Comparison of ENCODE assay signal across 18 mouse cellular contexts in genomic region chr12:86179266-86179665, GRCm38 (mm10).
DNase-seq lines count a peak whose midpoint lies in the region; ATAC-seq and TF ChIP-seq lines count a peak whose summit lies in the region.
"Had no signal": no experiment of that assay in that cellular context is flagged by ENCODE, and none has a peak within 500 bp of the region (broad histone marks: within the 10 kb centered on the region; RNA-seq: fewer than 3 reads in every experiment).

No protein-coding gene starts in this region.

- H3K36me3 ChIP-seq in forebrain, embryonic 12.5 days (replicated peaks) = no peaks in the 10 kb centered on the region
- no peaks in the 10 kb centered on the region for H3K36me3 ChIP-seq in forebrain, embryonic 10.5 days (replicated peaks)
- H3K36me3 ChIP-seq in limb, embryonic 14.5 days (ENCODE audit: control insufficient read depth, insufficient read depth, low read length) = no peaks in the 10 kb centered on the region
- no peaks in the 10 kb centered on the region for H3K36me3 ChIP-seq in limb, embryonic 10.5 days
- no peaks in the 10 kb centered on the region for H3K36me3 ChIP-seq in midbrain, embryonic 13.5 days
- H3K36me3 ChIP-seq: limb, embryonic 13.5 days; midbrain, embryonic 12.5 days; neural tube, embryonic 13.5 days had no signal

- no peak for DNase-seq in forebrain, embryonic 10.5 days (ENCODE audit: extremely low spot score, low spot score)
- peak; percentile 37 for DNase-seq in limb, embryonic 14.5 days (ENCODE audit: low spot score)
- DNase-seq in limb, embryonic 10.5 days (ENCODE audit: low spot score) = no peak
- DNase-seq in brain, adult 2 months (ENCODE audit: low read depth, low spot score) = peak; percentile 63
- no peak for DNase-seq in adipocyte (ENCODE audit: low spot score)
- DNase-seq in ovary, postnatal 14 days (ENCODE audit: low spot score) = no peak
- DNase-seq: adrenal gland, adult 2 months; embryo, embryonic 11 days; heart, postnatal 36 days; kidney, postnatal 25 days; lung, postnatal 36 days had no signal

- peaks cover 26% of the 10 kb centered on the region for H3K27me3 ChIP-seq in forebrain, embryonic 12.5 days
- peaks cover 25% of the 10 kb centered on the region for H3K27me3 ChIP-seq in forebrain, embryonic 10.5 days (ENCODE audit: poor library complexity, severe bottlenecking)
- H3K27me3 ChIP-seq in limb, embryonic 14.5 days (ENCODE audit: control insufficient read depth, insufficient read depth, low read length) = no peaks in the 10 kb centered on the region
- H3K27me3 ChIP-seq in limb, embryonic 10.5 days (ENCODE audit: low read depth, poor library complexity, severe bottlenecking) = 0 out of 2 replicates have a peak, but pooled peaks cover 1% of the 10 kb centered on the region
- peaks cover 6% of the 10 kb centered on the region; the same call in 1 of the 2 replicates for H3K27me3 ChIP-seq in midbrain, embryonic 13.5 days
- H3K27me3 ChIP-seq: limb, embryonic 13.5 days had no signal

- no peak overlapping the region for H3K4me2 ChIP-seq in forebrain, embryonic 12.5 days
- no peak overlapping the region for H3K4me2 ChIP-seq in limb, embryonic 14.5 days (replicated peaks; ENCODE audit: low read depth, low read length, severe bottlenecking)
- no peak overlapping the region for H3K4me2 ChIP-seq in midbrain, embryonic 13.5 days (replicated peaks)
- H3K4me2 ChIP-seq: heart, embryonic 11.5 days; limb, embryonic 13.5 days; midbrain, embryonic 12.5 days; neural tube, embryonic 13.5 days had no signal

- no peak overlapping the region for H3K9ac ChIP-seq in forebrain, embryonic 12.5 days
- H3K9ac ChIP-seq in limb, embryonic 14.5 days (ENCODE audit: low read depth, low read length, severe bottlenecking) = no peak overlapping the region
- no peak overlapping the region for H3K9ac ChIP-seq in midbrain, embryonic 13.5 days (replicated peaks)
- H3K9ac ChIP-seq: limb, embryonic 13.5 days; midbrain, embryonic 12.5 days; neural tube, embryonic 13.5 days had no signal

- peaks cover 52% of the 10 kb centered on the region for H3K4me1 ChIP-seq in forebrain, embryonic 12.5 days
- peaks cover 57% of the 10 kb centered on the region for H3K4me1 ChIP-seq in forebrain, embryonic 10.5 days
- H3K4me1 ChIP-seq in limb, embryonic 14.5 days (ENCODE audit: control insufficient read depth, insufficient read depth, low read length) = peaks cover 12% of the 10 kb centered on the region
- H3K4me1 ChIP-seq in limb, embryonic 10.5 days = peaks cover 52% of the 10 kb centered on the region
- peaks cover 53% of the 10 kb centered on the region for H3K4me1 ChIP-seq in midbrain, embryonic 13.5 days (replicated peaks)

- 0 out of 2 replicates have a peak overlapping the region, but pooled peaks have one; percentile 19 for H3K27ac ChIP-seq in forebrain, embryonic 12.5 days
- H3K27ac ChIP-seq in forebrain, embryonic 10.5 days = no peak overlapping the region
- H3K27ac ChIP-seq in limb, embryonic 14.5 days (replicated peaks; ENCODE audit: low read depth, low read length) = no peak overlapping the region
- H3K27ac ChIP-seq in limb, embryonic 10.5 days = no peak overlapping the region
- H3K27ac ChIP-seq in midbrain, embryonic 13.5 days = 0 out of 2 replicates have a peak overlapping the region, but pooled peaks have one; percentile 22
- H3K27ac ChIP-seq: limb, embryonic 13.5 days; midbrain, embryonic 12.5 days; neural tube, embryonic 13.5 days had no signal

- TF ChIP-seq POLR2A in limb, embryonic 14.5 days (IDR thresholded peaks at IDR 0.05; ENCODE audit: borderline replicate concordance, extremely low read depth, insufficient read depth, insufficient read length) = no peak

- ATAC-seq in forebrain, embryonic 12.5 days (ENCODE audit: low FRiP score) = no peak
- ATAC-seq in limb, embryonic 14.5 days (ENCODE audit: low FRiP score, low read depth) = no peak
- ATAC-seq in midbrain, embryonic 13.5 days = no peak
- ATAC-seq: intestine, postnatal 0 days had no signal

- H3K9me3 ChIP-seq in forebrain, embryonic 12.5 days = no peaks in the 10 kb centered on the region
- no peaks in the 10 kb centered on the region for H3K9me3 ChIP-seq in forebrain, embryonic 10.5 days
- H3K9me3 ChIP-seq in limb, embryonic 14.5 days (ENCODE audit: control insufficient read depth, low read length) = no peaks in the 10 kb centered on the region
- H3K9me3 ChIP-seq in limb, embryonic 10.5 days (replicated peaks) = no peaks in the 10 kb centered on the region
- H3K9me3 ChIP-seq in midbrain, embryonic 13.5 days = no peaks in the 10 kb centered on the region
- H3K9me3 ChIP-seq: limb, embryonic 13.5 days; midbrain, embryonic 12.5 days; neural tube, embryonic 13.5 days had no signal

- WGBS in forebrain, embryonic 12.5 days = 70% methylated on average over 7 of the region's 7 CpGs
- WGBS in forebrain, embryonic 10.5 days = 91% methylated on average over 7 of the region's 7 CpGs
- 65% methylated on average over 7 of the region's 7 CpGs for WGBS in limb, embryonic 14.5 days
- 88% methylated on average over 7 of the region's 7 CpGs for WGBS in limb, embryonic 10.5 days
- WGBS in midbrain, embryonic 13.5 days = 67% methylated on average over 7 of the region's 7 CpGs

- H3K4me3 ChIP-seq in forebrain, embryonic 12.5 days (replicated peaks) = no peak overlapping the region
- no peak overlapping the region for H3K4me3 ChIP-seq in forebrain, embryonic 10.5 days
- H3K4me3 ChIP-seq in limb, embryonic 14.5 days (replicated peaks; ENCODE audit: low read length) = no peak overlapping the region
- H3K4me3 ChIP-seq in limb, embryonic 10.5 days = no peak overlapping the region
- no peak overlapping the region for H3K4me3 ChIP-seq in midbrain, embryonic 13.5 days (replicated peaks)
- H3K4me3 ChIP-seq: limb, embryonic 13.5 days; midbrain, embryonic 12.5 days; neural tube, embryonic 13.5 days had no signal

Comparison
In these comparisons a context has a peak if more than half of its experiments do, and no peak if none do; other contexts are left out.
1. H3K27ac ChIP-seq: peak in forebrain, embryonic 12.5 days (single experiment) and midbrain, embryonic 13.5 days (single experiment); none in forebrain, embryonic 10.5 days (single experiment), limb, embryonic 14.5 days (single experiment) and limb, embryonic 10.5 days (single experiment).
2. DNase-seq: peak in limb, embryonic 14.5 days (single experiment) and brain, adult 2 months (single experiment); none in forebrain, embryonic 10.5 days (single experiment), limb, embryonic 10.5 days (single experiment), adipocyte (single experiment) and ovary, postnatal 14 days (single experiment).